Mouse (Mus musculus) limb, embryonic 14.5 days (tissue): Measurements from ENCODE around the gene Chil1. TPM values are rescaled to one million over a fixed set of nuclear protein-coding genes. Genes with fewer than 3 reads are reported as not detected.

Experiments
- ATAC-seq: fragments of 200-750 bp; cut with Nextera tagmentation; 2 replicates; pipeline ENCODE4 v1.8.0; 2017; ENCODE audit warnings: low read depth, moderate number of reproducible peaks, moderate TSS enrichment; ENCODE audit not compliant: low FRiP score
- DNase-seq: peaks from one replicate; pipeline ENCODE4 v3.0.0-alpha.2; 2015; ENCODE audit warnings: low spot score
- H3K27ac ChIP-seq: fragments of 300-500 bp; sonication (generic); replicated peaks from 2 replicates; pipeline ENCODE4 v1.5.1; 2014; ENCODE audit warnings: low read depth, mild to moderate bottlenecking, low read length, moderate library complexity, mixed read lengths
- H3K27me3 ChIP-seq: fragments of 300-500 bp; sonication (generic); 2 replicates; pipeline ENCODE4 v1.6.1; 2014; ENCODE audit warnings: low read length, mixed read lengths; ENCODE audit not compliant: control insufficient read depth, insufficient read depth
- H3K36me3 ChIP-seq: fragments of 300-500 bp; sonication (generic); 2 replicates; pipeline ENCODE4 v1.6.1; 2014; ENCODE audit warnings: mild to moderate bottlenecking, low read length, moderate library complexity, mixed read lengths; ENCODE audit not compliant: control insufficient read depth, insufficient read depth
- H3K4me1 ChIP-seq: fragments of 300-500 bp; sonication (generic); 2 replicates; pipeline ENCODE4 v1.6.1; 2014; ENCODE audit warnings: antibody characterized with exemption, low read length, mixed read lengths; ENCODE audit not compliant: control insufficient read depth, insufficient read depth
- H3K4me2 ChIP-seq: fragments of 300-500 bp; sonication (generic); replicated peaks from 2 replicates; pipeline ENCODE4 v1.6.1; 2014; ENCODE audit warnings: low read depth, mild to moderate bottlenecking, low read length, moderate library complexity; ENCODE audit not compliant: severe bottlenecking
- H3K4me3 ChIP-seq: fragments of 300-500 bp; sonication (generic); replicated peaks from 2 replicates; pipeline ENCODE4 v1.5.1; 2014; ENCODE audit warnings: low read length
- H3K9ac ChIP-seq: fragments of 300-500 bp; sonication (generic); 2 replicates; pipeline ENCODE4 v1.6.1; 2014; ENCODE audit warnings: mild to moderate bottlenecking, low read depth, low read length, moderate library complexity; ENCODE audit not compliant: severe bottlenecking
- H3K9me3 ChIP-seq: fragments of 300-500 bp; sonication (generic); 2 replicates; pipeline ENCODE4 v1.6.1; 2016; ENCODE audit warnings: low read length; ENCODE audit not compliant: control insufficient read depth
- POLR2A ChIP-seq: fragments of 200-500 bp; IDR thresholded peaks from 2 replicates; pipeline ENCODE4 v1.8.0; 2012; ENCODE audit warnings: inconsistent platforms, mild to moderate bottlenecking, moderate library complexity, borderline replicate concordance; ENCODE audit not compliant: insufficient read depth, insufficient read length; ENCODE audit errors: extremely low read depth
- WGBS: fragments of 180-500 bp; shearing (Covaris S2); extraction: QIAGEN DNeasy Blood & Tissue Kit; methylation state at CpG from one replicate; pipeline ENCODE4 v1.1.7; 2014; 5-methylcytosine and 5-hydroxymethylcytosine counted together
- polyA plus RNA-seq, 2 experiments: library from polyadenylated mRNA; depleted of rRNA in 1 of 2; stranded (reverse) in 1 of 2; unstranded in 1 of 2; fragments of >200 nt; fragmentation: Nextera tagmentation in 1 of 2; extraction: Ambion mirVana in 1 of 2; gene quantifications; 2 replicates each; pipeline versions ENCODE4 v1.2.1 to v1.2.3; 2012 to 2014

Gene Chil1
- polyA plus RNA-seq, 2 experiments, result 12.3 to 16.3 TPM

DNA sequence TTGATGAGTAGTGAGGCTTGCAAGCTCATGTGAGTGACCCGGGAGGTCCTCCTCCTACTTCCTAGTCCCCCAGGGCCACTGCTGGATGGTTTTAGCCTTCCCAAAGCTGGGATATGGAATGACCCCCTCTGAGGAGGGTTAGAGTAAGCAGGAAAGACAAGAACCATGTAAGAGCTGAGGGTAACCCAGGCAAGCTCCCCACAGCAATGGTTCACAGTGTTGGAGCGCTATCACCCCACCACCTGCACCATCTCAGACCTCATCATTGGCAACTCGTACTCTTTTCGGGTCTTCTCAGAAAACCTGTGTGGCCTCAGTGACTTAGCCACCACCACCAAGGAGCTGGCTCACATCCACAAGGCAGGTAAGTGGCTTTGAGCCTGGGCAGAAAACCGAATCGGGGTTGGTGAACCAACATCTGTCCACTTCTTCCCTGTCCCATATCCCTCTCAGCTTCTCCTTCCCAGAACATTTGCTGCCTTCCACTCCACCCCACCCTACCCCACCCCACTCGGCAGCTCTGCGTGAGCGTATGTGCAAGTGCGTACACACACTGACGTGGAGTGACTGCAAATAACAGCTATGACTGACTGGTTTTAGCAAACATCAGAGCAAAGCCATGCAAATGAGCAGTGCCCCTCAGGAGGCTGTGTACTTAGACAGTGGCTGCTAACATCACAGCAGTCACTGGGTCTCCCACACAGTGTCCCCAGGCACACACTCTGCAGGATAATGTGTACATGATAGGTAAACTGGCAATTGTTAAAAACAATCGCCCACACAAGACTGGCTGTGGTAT is 16.4 kb downstream of the Chil1 start:
- ATAC-seq (no peak), DNase-seq (no peak)
- Histone ChIP-seq H3K4me2 (no peak overlapping the region), H3K36me3 (no peaks in the 10 kb centered on the region), H3K27ac (no peak overlapping the region), H3K9ac (no peak overlapping the region), H3K27me3 (no peaks in the 10 kb centered on the region), H3K9me3 (no peaks in the 10 kb centered on the region), H3K4me1 (peaks cover 28% of the 10 kb centered on the region), H3K4me3 (no peak overlapping the region)
- TF ChIP-seq POLR2A, result no peak
- WGBS, result 85% methylated on average over 12 of the region's 12 CpGs

GRCm38 (mm10) chr1:134200481-134200880 is 18.5 kb downstream of the Chil1 start:
- no peaks in the 10 kb centered on the region for H3K9me3 ChIP-seq

DNA sequence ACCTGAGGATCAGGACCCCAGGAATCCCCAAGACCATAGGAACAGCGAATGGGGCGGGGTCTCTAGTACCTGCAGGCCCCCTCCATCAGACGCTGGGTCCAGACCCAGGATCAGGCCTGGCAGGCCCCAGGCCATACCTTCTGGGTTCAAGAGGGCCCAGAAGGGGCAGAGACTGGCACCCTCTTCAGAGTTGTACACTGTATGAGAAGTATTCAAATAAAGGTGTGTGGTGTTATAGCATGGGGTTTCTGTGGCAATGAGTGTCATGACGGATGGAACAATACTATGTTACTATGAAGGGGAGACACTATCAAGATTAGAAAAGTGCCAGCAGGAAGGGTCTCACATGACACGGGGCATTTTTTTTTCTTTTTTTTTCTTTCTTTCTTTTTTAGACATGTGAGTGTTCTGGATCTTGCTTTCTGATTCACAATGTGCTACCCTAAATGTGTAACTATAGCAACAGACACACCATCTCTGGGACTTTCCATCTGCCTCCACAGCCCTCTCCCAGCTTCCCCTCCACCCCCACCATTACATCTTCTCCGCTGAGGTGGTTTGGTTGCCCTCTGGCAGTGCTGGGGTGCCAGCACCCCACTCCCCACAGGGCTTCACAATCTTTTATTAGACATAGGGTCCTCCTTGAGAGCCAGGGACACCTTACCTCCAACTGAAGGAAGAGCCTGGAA is 19.2 kb downstream of the Chil1 start:
- no peaks in the 10 kb centered on the region for H3K36me3 ChIP-seq
- H3K27ac ChIP-seq, result no peak overlapping the region
- peaks cover 7% of the 10 kb centered on the region for H3K4me1 ChIP-seq
- no peak for DNase-seq
- ATAC-seq, result no peak
- H3K4me3 ChIP-seq, result no peak overlapping the region
- no peaks in the 10 kb centered on the region for H3K9me3 ChIP-seq
- no peak for TF ChIP-seq POLR2A
- no peaks in the 10 kb centered on the region for H3K27me3 ChIP-seq
- no peak overlapping the region for H3K4me2 ChIP-seq
- WGBS, result 88% methylated on average over 6 of the region's 6 CpGs
- no peak overlapping the region for H3K9ac ChIP-seq

More at GRCm38 (mm10) chr1:134200481-134200880, 18.5 kb downstream of the Chil1 start:
- no peaks in the 10 kb centered on the region for H3K36me3 ChIP-seq
- ATAC-seq (no peak), DNase-seq (no peak)
- TF ChIP-seq POLR2A, result no peak
- 71% methylated on average over 1 of the region's 2 CpGs for WGBS
- H3K4me1 ChIP-seq, result peaks cover 12% of the 10 kb centered on the region
- H3K9ac ChIP-seq, result no peak overlapping the region
- H3K4me2 ChIP-seq, result no peak overlapping the region
- H3K4me3 ChIP-seq, result no peak overlapping the region
- H3K27ac ChIP-seq, result no peak overlapping the region
- no peaks in the 10 kb centered on the region for H3K27me3 ChIP-seq

GRCm38 (mm10) chr1:134201751-134202420 is 19.9 kb downstream of the Chil1 start:
- no peak overlapping the region for H3K27ac ChIP-seq
- TF ChIP-seq POLR2A, result no peak
- H3K9ac ChIP-seq, result no peak overlapping the region
- 37% methylated on average over 3 of the region's 3 CpGs for WGBS
- no peak overlapping the region for H3K4me2 ChIP-seq
- H3K36me3 ChIP-seq, result no peaks in the 10 kb centered on the region
- H3K4me1 ChIP-seq, result 0 out of 2 replicates have a peak, but pooled peaks cover 3% of the 10 kb centered on the region
- no peak for ATAC-seq
- DNase-seq, result peak; percentile 43
- H3K27me3 ChIP-seq, result no peaks in the 10 kb centered on the region
- H3K9me3 ChIP-seq, result no peaks in the 10 kb centered on the region
- no peak overlapping the region for H3K4me3 ChIP-seq

GRCm38 (mm10) chr1:134204230-134204629 is 22.3 kb downstream of the Chil1 start:
- Histone ChIP-seq H3K9me3 (no peaks in the 10 kb centered on the region), H3K27ac (no peak overlapping the region), H3K4me2 (no peak overlapping the region), H3K27me3 (no peaks in the 10 kb centered on the region), H3K4me1 (0 out of 2 replicates have a peak, but pooled peaks cover 3% of the 10 kb centered on the region), H3K9ac (no peak overlapping the region), H3K4me3 (no peak overlapping the region), H3K36me3 (no peaks in the 10 kb centered on the region)
- DNase-seq (no peak), ATAC-seq (no peak)
- TF ChIP-seq POLR2A, result no peak
- WGBS, result 87% methylated on average over 13 of the region's 13 CpGs
